Mouse (Mus musculus) liver, adult 2 months (tissue): ENCODE results near the gene Kcnk13.

ENCODE experiments used
- CTCF ChIP-seq: fragments of 200-500 bp; IDR thresholded peaks from 2 replicates; pipeline ENCODE4 v1.5.1; 2011; ENCODE audit warnings: low read depth, low read length, control low read depth
- POLR2A ChIP-seq: fragments of 200-500 bp; IDR thresholded peaks from 2 replicates; pipeline ENCODE4 v1.6.1; 2011; ENCODE audit warnings: low read length, control low read depth; ENCODE audit not compliant: insufficient read depth; ENCODE audit errors: extremely low read depth

GRCm38 (mm10) chr12:99940704-99941103 is 23.6 kb upstream of the Kcnk13 start:
- TF ChIP-seq CTCF (no peak), POLR2A (no peak)
